Mouse (Mus musculus) adrenal gland (tissue): ENCODE data around the gene Cdh15.

Source experiments
- intact Hi-C: fragments of 180-260 bp; cut with DNase I; formaldehyde crosslinking; loops from one replicate; pipeline ENCODE4 v1.15.1; 2025
- long read RNA-seq, 2 experiments: library from polyadenylated mRNA; unstranded; transcript quantifications; one replicate each; pipeline ENCODE4 v2.0.0; 2020; ENCODE audit warnings: borderline replicate concordance in 1 of 2; ENCODE audit not compliant: insufficient replicate concordance in 1 of 2

The Cdh15 gene
- long read RNA-seq, experiment 1, partial matches to known transcripts: 1 of 1 reads
- long read RNA-seq, experiment 1, other reads (novel, unspliced or antisense): 0 of 1 reads
- long read RNA-seq, experiment 2: 0 reads

GRCm38 (mm10) chr8:122847829-122848561 lies at the start of gene Cdh15:
Gene Cdh15, plus strand, starts transcription at chr8:122847966.
- intact Hi-C loops: no loop called here

- intact Hi-C loops: no loop called here
Observed at GRCm38 (mm10) chr8:122803906-122804761, 43.6 kb upstream of the Cdh15 start.

- intact Hi-C loops: no loop called here
Observed at GRCm38 (mm10) chr8:122805349-122805748, 42.4 kb upstream of the Cdh15 start.

- intact Hi-C loops: no loop called here
Observed at GRCm38 (mm10) chr8:122806956-122807538, 40.7 kb upstream of the Cdh15 start.

- intact Hi-C loops: no loop called here
Observed at GRCm38 (mm10) chr8:122807907-122808306, 39.9 kb upstream of the Cdh15 start.

- intact Hi-C loops: no loop called here
Observed at GRCm38 (mm10) chr8:122810376-122810775, 37.4 kb upstream of the Cdh15 start.

GRCm38 (mm10) chr8:122811870-122812494 lies 35.8 kb upstream of the Cdh15 start:
- intact Hi-C loops: no loop called here

- intact Hi-C loops: no loop called here
Observed at GRCm38 (mm10) chr8:122812610-122813250, 35.0 kb upstream of the Cdh15 start.

- intact Hi-C loops: no loop called here
Observed at GRCm38 (mm10) chr8:122814608-122815007, 33.2 kb upstream of the Cdh15 start.

GRCm38 (mm10) chr8:122816965-122817364 lies 30.8 kb upstream of the Cdh15 start:
- intact Hi-C loops: no loop called here

GRCm38 (mm10) chr8:122817724-122818496 lies 29.9 kb upstream of the Cdh15 start:
- intact Hi-C loops: no loop called here

- intact Hi-C loops: no loop called here
Observed at GRCm38 (mm10) chr8:122819776-122820175, 28.0 kb upstream of the Cdh15 start.

- intact Hi-C loops: no loop called here
Observed at GRCm38 (mm10) chr8:122824571-122824970, 23.2 kb upstream of the Cdh15 start.

GRCm38 (mm10) chr8:122824986-122825385 lies 22.8 kb upstream of the Cdh15 start:
- intact Hi-C loops: no loop called here

GRCm38 (mm10) chr8:122825408-122825807 lies 22.4 kb upstream of the Cdh15 start:
- intact Hi-C loops: no loop called here

GRCm38 (mm10) chr8:122829396-122829795 lies 18.4 kb upstream of the Cdh15 start:
- intact Hi-C loops: loop anchor here (2.0 kb wide), 1 partner anchor 151 kb away; no protein-coding TSS in a partner anchor

- intact Hi-C loops: loop anchor here (1.0 to 5.0 kb wide), 2 partner anchors 212 to 328 kb away; no protein-coding TSS in a partner anchor
Observed at GRCm38 (mm10) chr8:122830349-122831061, 17.3 kb upstream of the Cdh15 start.

GRCm38 (mm10) chr8:122834416-122834815 lies 13.3 kb upstream of the Cdh15 start:
- intact Hi-C loops: loop anchor here (5.0 kb wide), 1 partner anchor 332 kb away; no protein-coding TSS in a partner anchor

GRCm38 (mm10) chr8:122834971-122835370 lies 12.8 kb upstream of the Cdh15 start:
- intact Hi-C loops: loop anchor here (5.0 kb wide), 2 partner anchors 333 to 367 kb away; no protein-coding TSS in a partner anchor
